Mouse (Mus musculus) right cerebral cortex, postnatal 25 days (tissue): ENCODE results near the gene Lingo1.

ENCODE experiments used
- DNase-seq: peaks from one replicate; pipeline ENCODE4 v3.0.0; 2022

The Lingo1 gene

GRCm38 (mm10) chr9:56592639-56593038 is 203.6 kb downstream of the Lingo1 start:
- DNase-seq = no peak

GRCm38 (mm10) chr9:56591248-56591888 is 204.9 kb downstream of the Lingo1 start:
- no peak for DNase-seq

GRCm38 (mm10) chr9:56589762-56590161 is 206.5 kb downstream of the Lingo1 start:
- no peak for DNase-seq

- no peak for DNase-seq
These were observed 212.2 kb downstream of the Lingo1 start for GRCm38 (mm10) chr9:56584043-56584424.

DNA sequence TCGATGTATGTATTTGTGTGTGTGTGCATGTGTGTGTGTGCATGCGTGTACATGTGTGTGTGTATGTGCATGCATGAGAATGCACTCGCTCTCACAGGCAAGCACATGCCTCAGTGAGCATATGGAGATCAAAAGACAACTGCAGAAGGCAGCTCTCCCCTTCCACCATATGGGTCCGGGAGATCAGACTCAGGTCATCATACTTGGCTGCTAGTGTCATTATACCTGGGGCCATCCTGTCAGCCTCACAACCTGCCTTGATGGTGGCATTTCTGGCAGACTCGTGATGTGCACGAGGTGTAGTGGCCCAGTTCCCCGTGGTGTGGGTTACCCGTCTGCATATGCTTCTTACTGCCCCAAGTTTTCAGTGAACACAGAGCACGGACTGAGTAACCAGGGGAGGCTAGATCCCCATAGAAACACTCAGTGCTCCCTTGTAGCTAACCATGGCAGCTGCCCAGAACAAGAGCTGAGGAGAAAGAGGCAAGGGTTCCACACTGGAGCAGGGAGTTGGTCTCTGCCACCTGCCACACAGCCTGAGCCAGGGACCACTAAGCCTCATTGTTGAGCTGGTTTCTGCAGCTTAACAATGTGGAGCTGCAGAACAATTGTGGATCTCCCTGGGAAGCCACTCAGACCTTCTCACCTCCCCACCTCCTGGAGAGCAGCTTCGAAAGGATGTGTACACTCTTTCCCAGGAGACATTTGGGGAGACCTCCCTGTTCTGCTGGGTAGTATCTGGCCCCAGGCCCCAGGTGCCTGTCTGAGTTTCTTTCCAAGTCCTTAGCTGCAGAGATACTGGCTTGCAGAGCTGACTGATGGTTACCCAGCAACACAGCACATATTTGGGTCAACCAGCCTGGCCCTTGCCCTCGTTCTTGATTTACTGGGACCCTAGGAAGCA is 212.9 kb downstream of the Lingo1 start:
- no peak for DNase-seq

GRCm38 (mm10) chr9:56582628-56583027 is 213.6 kb downstream of the Lingo1 start:
- no peak for DNase-seq

DNA sequence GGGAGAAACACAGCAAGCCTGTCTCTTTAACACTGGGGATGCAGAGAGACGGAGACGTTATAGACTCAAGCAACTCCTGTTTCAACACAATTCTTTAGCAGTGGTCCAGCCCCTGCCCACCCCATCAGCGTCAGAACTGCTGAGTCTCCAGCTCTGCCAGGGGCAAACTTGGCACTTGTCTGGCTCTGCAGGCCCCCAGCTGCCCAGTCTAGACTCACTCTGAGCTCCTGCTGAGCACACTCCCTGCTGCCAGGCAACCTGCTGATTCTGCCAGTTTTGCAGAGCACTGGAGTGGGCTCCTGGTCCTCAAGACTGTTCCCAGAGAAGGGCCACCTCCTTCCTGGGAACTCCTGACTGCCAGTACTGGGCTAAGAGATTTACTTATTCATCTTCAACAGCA is 214.6 kb downstream of the Lingo1 start:
- no peak for DNase-seq

DNA sequence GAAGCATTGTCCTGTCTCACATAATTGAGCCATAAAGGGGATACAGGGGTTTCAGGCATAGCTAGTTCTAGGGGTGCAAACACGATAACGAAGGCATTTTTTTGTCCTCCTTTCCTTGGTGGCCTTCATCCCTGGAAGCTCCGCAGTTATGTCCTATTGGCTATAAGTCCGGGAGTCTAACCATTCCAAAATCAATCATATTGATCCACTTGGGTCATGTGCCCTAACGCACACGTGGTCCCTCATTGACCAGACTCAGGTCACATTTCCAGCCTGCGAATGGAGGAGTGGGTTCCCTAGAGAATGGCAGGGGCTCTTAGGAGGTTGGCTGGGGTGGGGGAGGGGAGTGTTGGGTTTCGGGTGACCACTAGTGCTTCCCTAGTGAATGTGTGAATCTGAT is 215.3 kb downstream of the Lingo1 start:
- no peak for DNase-seq

DNA sequence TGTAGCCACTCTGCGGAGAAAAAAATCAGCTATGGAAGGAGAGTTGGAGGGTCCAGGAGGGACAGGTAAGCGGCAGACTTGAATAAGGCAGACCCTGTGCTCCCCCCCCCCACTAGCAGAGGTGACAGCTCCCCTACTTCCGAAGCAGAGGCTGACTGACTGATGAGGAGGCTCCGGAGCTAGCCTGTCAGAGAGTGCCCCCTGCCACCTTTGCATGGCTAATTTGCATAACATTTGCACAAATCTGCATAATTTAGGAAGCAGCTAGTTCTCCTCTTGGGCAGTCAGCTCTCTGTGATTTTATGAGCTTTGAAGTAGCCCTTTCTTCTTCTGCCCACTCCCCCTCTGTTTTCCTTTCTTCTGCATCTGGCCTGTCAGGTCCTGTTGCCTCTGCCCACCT is 216.2 kb downstream of the Lingo1 start:
- no peak for DNase-seq

GRCm38 (mm10) chr9:56577405-56577804 is 218.9 kb downstream of the Lingo1 start:
- DNase-seq = no peak

DNA sequence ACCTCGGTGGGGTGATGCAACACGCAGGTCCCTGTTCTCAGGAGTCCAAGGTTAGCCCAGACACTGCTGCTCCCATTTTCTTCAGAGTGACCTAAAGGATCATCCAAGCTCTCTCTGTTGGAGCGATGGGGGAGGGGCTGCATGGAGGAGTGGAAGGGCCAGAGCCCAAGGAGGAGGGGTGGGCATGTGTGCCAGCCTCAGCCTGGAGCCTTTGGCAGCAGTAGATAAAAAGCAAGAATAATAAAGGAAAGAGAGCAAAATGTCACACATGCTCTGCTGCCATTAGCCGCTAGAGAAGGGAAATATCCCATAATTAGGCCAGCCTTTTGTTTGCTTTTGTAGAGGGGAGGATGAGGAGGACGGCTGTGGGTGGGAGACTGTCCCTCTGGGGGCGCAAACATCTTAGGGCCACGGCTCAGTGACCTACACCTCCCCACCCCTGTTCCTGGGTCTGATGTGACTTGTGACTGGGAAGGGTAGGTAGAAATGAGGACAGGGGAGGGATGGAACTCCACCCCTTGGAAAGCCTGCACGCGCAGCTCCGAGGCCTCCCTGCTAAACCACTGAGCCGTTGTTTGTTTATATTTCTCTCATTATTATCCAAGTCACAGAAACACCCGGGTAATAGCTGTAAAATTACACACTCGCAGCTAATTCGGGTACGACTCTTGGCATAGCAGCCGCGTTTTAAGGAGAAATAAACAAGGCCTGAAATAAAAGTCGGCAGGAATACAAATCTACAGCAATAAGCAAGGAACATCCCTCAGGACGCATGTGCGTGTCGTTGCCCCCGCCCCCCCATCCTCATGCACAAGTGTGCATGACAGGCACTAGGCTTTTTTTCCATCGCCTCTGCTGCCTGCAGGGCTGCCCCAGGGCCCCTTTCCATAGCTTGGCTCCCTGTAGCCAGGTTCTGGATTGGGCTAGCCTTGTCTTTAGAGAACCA is 223.5 kb downstream of the Lingo1 start:
- no peak for DNase-seq
